Mouse (Mus musculus) kidney, postnatal 0 days (tissue): ENCODE results near the gene Amer3. TPM values are rescaled to one million over a fixed set of nuclear protein-coding genes. Genes with fewer than 3 reads are reported as not detected.

Source experiments
- ATAC-seq: fragments of 200-750 bp; cut with Nextera tagmentation; replicated peaks from 2 replicates; pipeline ENCODE4 v1.8.0; 2017; ENCODE audit warnings: low read depth, moderate number of reproducible peaks, moderate TSS enrichment, moderate library complexity; ENCODE audit not compliant: low FRiP score
- DNase-seq: peaks from one replicate; pipeline ENCODE4 v3.0.0-alpha.2; 2016; ENCODE audit warnings: low spot score
- H3K27ac ChIP-seq: fragments of 300-500 bp; sonication (generic); 2 replicates; pipeline ENCODE4 v1.5.1; 2014; ENCODE audit warnings: mild to moderate bottlenecking
- H3K27me3 ChIP-seq: fragments of 300-500 bp; sonication (generic); 2 replicates; pipeline ENCODE4 v1.6.1; 2014; ENCODE audit warnings: low read length, mixed read lengths; ENCODE audit not compliant: insufficient read depth
- H3K36me3 ChIP-seq: fragments of 300-500 bp; sonication (generic); 2 replicates; pipeline ENCODE4 v1.6.1; 2014; ENCODE audit warnings: low read length, mixed read lengths; ENCODE audit not compliant: insufficient read depth
- H3K4me1 ChIP-seq: fragments of 300-500 bp; sonication (generic); replicated peaks from 2 replicates; pipeline ENCODE4 v1.6.1; 2014; ENCODE audit warnings: antibody characterized with exemption, low read length, mixed read lengths; ENCODE audit not compliant: insufficient read depth
- H3K4me2 ChIP-seq: fragments of 300-500 bp; sonication (generic); 2 replicates; pipeline ENCODE4 v1.6.1; 2014; ENCODE audit warnings: mild to moderate bottlenecking, low read length, moderate library complexity, mixed read lengths
- H3K4me3 ChIP-seq: fragments of 300-500 bp; sonication (generic); replicated peaks from 2 replicates; pipeline ENCODE4 v1.5.1; 2014; ENCODE audit warnings: low read depth, low read length
- H3K9ac ChIP-seq: fragments of 300-500 bp; sonication (generic); 2 replicates; pipeline ENCODE4 v1.6.1; 2014; ENCODE audit warnings: low read depth, low read length
- H3K9me3 ChIP-seq: fragments of 300-500 bp; sonication (generic); replicated peaks from 2 replicates; pipeline ENCODE4 v1.6.1; 2016; ENCODE audit warnings: low read length, inconsistent platforms, mixed read lengths
- CTCF ChIP-seq: IDR thresholded peaks from 2 replicates; pipeline ENCODE4 v1.5.1; 2016; ENCODE audit warnings: antibody characterized with exemption, low read depth, mild to moderate bottlenecking, moderate library complexity
- WGBS: fragments of 180-500 bp; shearing (Covaris S2); extraction: QIAGEN DNeasy Blood & Tissue Kit; methylation state at CpG from one replicate; pipeline ENCODE4 v1.1.7; 2014; 5-methylcytosine and 5-hydroxymethylcytosine counted together
- polyA plus RNA-seq: library from polyadenylated mRNA; unstranded; fragments of >200 nt; fragmentation: Nextera tagmentation; extraction: Ambion mirVana; gene quantifications from 2 replicates; pipeline ENCODE4 v1.2.1, GENCODE M21; 2015

The Amer3 gene
- polyA plus RNA-seq, 1 experiment from 2014 or later, result not detected

- Histone ChIP-seq H3K9me3 (no peaks in the 10 kb centered on the region), H3K27ac (no peak overlapping the region), H3K36me3 (no peaks in the 10 kb centered on the region), H3K4me1 (no peaks in the 10 kb centered on the region), H3K4me2 (no peak overlapping the region), H3K27me3 (no peaks in the 10 kb centered on the region), H3K9ac (no peak overlapping the region), H3K4me3 (no peak overlapping the region)
- no peak for ATAC-seq
- DNase-seq, result no peak
- TF ChIP-seq CTCF, result no peak
- WGBS, result 89% methylated on average over 1 of the region's 1 CpGs
These were observed 32.4 kb upstream of the Amer3 start for GRCm38 (mm10) chr1:34547074-34547473.

- Histone ChIP-seq H3K9ac (no peak overlapping the region), H3K36me3 (no peaks in the 10 kb centered on the region), H3K4me1 (no peaks in the 10 kb centered on the region), H3K4me3 (no peak overlapping the region), H3K9me3 (no peaks in the 10 kb centered on the region), H3K27me3 (no peaks in the 10 kb centered on the region), H3K4me2 (no peak overlapping the region), H3K27ac (no peak overlapping the region)
- no peak for TF ChIP-seq CTCF
- 88% methylated on average over 1 of the region's 1 CpGs for WGBS
- ATAC-seq (no peak), DNase-seq (no peak)
These were observed 25.8 kb upstream of the Amer3 start for GRCm38 (mm10) chr1:34553690-34554089.

GRCm38 (mm10) chr1:34554275-34554674 lies 25.2 kb upstream of the Amer3 start:
- H3K9ac ChIP-seq, result no peak overlapping the region
- no peak for TF ChIP-seq CTCF
- H3K4me1 ChIP-seq, result no peaks in the 10 kb centered on the region
- DNase-seq (no peak), ATAC-seq (no peak)
- H3K4me3 ChIP-seq, result no peak overlapping the region
- H3K27me3 ChIP-seq, result no peaks in the 10 kb centered on the region
- H3K4me2 ChIP-seq, result no peak overlapping the region
- no peaks in the 10 kb centered on the region for H3K36me3 ChIP-seq
- H3K27ac ChIP-seq, result no peak overlapping the region
- H3K9me3 ChIP-seq, result no peaks in the 10 kb centered on the region
- WGBS, result 85% methylated on average over 7 of the region's 7 CpGs

- Histone ChIP-seq H3K27me3 (no peaks in the 10 kb centered on the region), H3K9me3 (no peaks in the 10 kb centered on the region), H3K27ac (no peak within 1 kb of the TSS), H3K36me3 (no peaks in the 10 kb centered on the region), H3K4me2 (no peak within 1 kb of the TSS), H3K9ac (no peak within 1 kb of the TSS), H3K4me1 (no peaks in the 10 kb centered on the region), H3K4me3 (no peak within 1 kb of the TSS)
- WGBS, result 87% methylated on average over 15 of the region's 15 CpGs
- DNase-seq (no peak), ATAC-seq (no peak)
- no peak for TF ChIP-seq CTCF
These were observed 18.6 kb upstream of the Amer3 start, which contains the start of gene Prss40 for GRCm38 (mm10) chr1:34560843-34561242. Gene Prss40, minus strand, starts transcription at chr1:34560943.

GRCm38 (mm10) chr1:34564383-34565045 lies 14.9 kb upstream of the Amer3 start:
- Histone ChIP-seq H3K4me1 (no peaks in the 10 kb centered on the region), H3K27me3 (no peaks in the 10 kb centered on the region), H3K36me3 (no peaks in the 10 kb centered on the region), H3K9me3 (no peaks in the 10 kb centered on the region), H3K4me2 (no peak overlapping the region), H3K4me3 (no peak overlapping the region), H3K27ac (no peak overlapping the region), H3K9ac (no peak overlapping the region)
- no peak for TF ChIP-seq CTCF
- 74% methylated on average over 8 of the region's 8 CpGs for WGBS
- DNase-seq, result no peak
- ATAC-seq, result no peak

- no peak for TF ChIP-seq CTCF
- Histone ChIP-seq H3K9me3 (no peaks in the 10 kb centered on the region), H3K4me1 (no peaks in the 10 kb centered on the region), H3K36me3 (no peaks in the 10 kb centered on the region), H3K4me2 (no peak overlapping the region), H3K27ac (no peak overlapping the region), H3K4me3 (no peak overlapping the region), H3K9ac (no peak overlapping the region), H3K27me3 (no peaks in the 10 kb centered on the region)
- 100% methylated on average over 2 of the region's 2 CpGs for WGBS
- DNase-seq (no peak), ATAC-seq (no peak)
These were observed 11.3 kb upstream of the Amer3 start for GRCm38 (mm10) chr1:34568120-34568519.

- Histone ChIP-seq H3K27ac (no peak overlapping the region), H3K9me3 (no peaks in the 10 kb centered on the region), H3K36me3 (no peaks in the 10 kb centered on the region), H3K27me3 (no peaks in the 10 kb centered on the region), H3K4me1 (no peaks in the 10 kb centered on the region), H3K9ac (no peak overlapping the region), H3K4me3 (no peak overlapping the region), H3K4me2 (no peak overlapping the region)
- no peak for TF ChIP-seq CTCF
- DNase-seq (no peak), ATAC-seq (no peak)
- 92% methylated on average over 2 of the region's 2 CpGs for WGBS
These were observed 9.6 kb upstream of the Amer3 start for GRCm38 (mm10) chr1:34569876-34570275.
